ENCODE assay signal across 20 mouse cellular contexts in genomic region chr5:148115207-148115817, GRCm38 (mm10).
DNase-seq lines count a peak whose midpoint lies in the region; ATAC-seq and TF ChIP-seq lines count a peak whose summit lies in the region.
"Had no signal": no experiment of that assay in that cellular context is flagged by ENCODE, and none has a peak within 500 bp of the region (broad histone marks: within the 10 kb centered on the region; RNA-seq: fewer than 3 reads in every experiment).

No protein-coding gene starts in this region.

- H3K4me1 ChIP-seq in forebrain, embryonic 11.5 days (replicated peaks; ENCODE audit: control insufficient read depth, insufficient read depth, low read length), result 0 out of 2 replicates have a peak, but pooled peaks cover 2% of the 10 kb centered on the region
- no peaks in the 10 kb centered on the region for H3K4me1 ChIP-seq in forebrain, embryonic 10.5 days
- H3K4me1 ChIP-seq in forebrain, embryonic 16.5 days (replicated peaks; ENCODE audit: control insufficient read depth, insufficient read depth, low read length), result 0 out of 2 replicates have a peak, but pooled peaks cover 4% of the 10 kb centered on the region
- peaks cover 7% of the 10 kb centered on the region; the same call in 1 of the 2 replicates for H3K4me1 ChIP-seq in hindbrain, embryonic 13.5 days (replicated peaks)
- H3K4me1 ChIP-seq: heart, embryonic 10.5 days; hindbrain, embryonic 15.5 days; limb, embryonic 13.5 days; liver, embryonic 12.5 days had no signal

- no peak overlapping the region for H3K9ac ChIP-seq in forebrain, embryonic 11.5 days (ENCODE audit: low read length)
- no peak overlapping the region for H3K9ac ChIP-seq in forebrain, embryonic 16.5 days (replicated peaks; ENCODE audit: low read depth, low read length)
- no peak overlapping the region for H3K9ac ChIP-seq in hindbrain, embryonic 13.5 days
- H3K9ac ChIP-seq: hindbrain, embryonic 15.5 days; limb, embryonic 13.5 days; liver, embryonic 12.5 days had no signal

- TF ChIP-seq CTCF in brain, embryonic 14.5 days (IDR thresholded peaks at IDR 0.05; ENCODE audit: borderline replicate concordance, extremely low read depth, insufficient read depth, insufficient read length), result no peak
- no peak for TF ChIP-seq CTCF in layer of hippocampus, adult 2 months (conservative IDR thresholded peaks at IDR 0.05)

- ATAC-seq in forebrain, embryonic 11.5 days (replicated peaks; ENCODE audit: low FRiP score), result no peak
- peak; percentile 63 for ATAC-seq in forebrain, embryonic 16.5 days
- ATAC-seq in neutrophil, adult 5-6 weeks (ENCODE audit: extremely low read depth, insufficient number of reproducible peaks, low FRiP score, poor library complexity, severe bottlenecking), result 0 out of 2 replicates have a peak, but pooled peaks have one; percentile 1
- ATAC-seq in hindbrain, embryonic 13.5 days (ENCODE audit: low FRiP score), result no peak
- ATAC-seq: liver, embryonic 12.5 days had no signal

- DNase-seq in forebrain, embryonic 11.5 days (ENCODE audit: low spot score), result peak; percentile 57
- DNase-seq in forebrain, embryonic 10.5 days (ENCODE audit: extremely low spot score, low spot score), result no peak
- peak; percentile 84 for DNase-seq in brain, embryonic 14.5 days (ENCODE audit: low read depth)
- DNase-seq in layer of hippocampus, adult 2 months (ENCODE audit: low spot score in 2 of 2), result no peak
- DNase-seq: adrenal gland, postnatal 14 days; cerebellum, adult 8-10 months; heart, postnatal 4 days; kidney, adult 8-10 months; kidney, postnatal 14 days; layer of hippocampus, postnatal 36 days; lung, adult 18-20 months; lung, postnatal 10 days; thymus, postnatal 25 days had no signal

- H3K36me3 ChIP-seq in forebrain, embryonic 11.5 days (ENCODE audit: control insufficient read depth, insufficient read depth, low read length), result no peaks in the 10 kb centered on the region
- no peaks in the 10 kb centered on the region for H3K36me3 ChIP-seq in forebrain, embryonic 10.5 days (replicated peaks)
- no peaks in the 10 kb centered on the region for H3K36me3 ChIP-seq in forebrain, embryonic 16.5 days (ENCODE audit: control insufficient read depth, insufficient read depth)
- H3K36me3 ChIP-seq in hindbrain, embryonic 13.5 days, result no peaks in the 10 kb centered on the region
- H3K36me3 ChIP-seq: heart, embryonic 10.5 days; hindbrain, embryonic 15.5 days; limb, embryonic 13.5 days; liver, embryonic 12.5 days had no signal

- 0 out of 2 replicates have a peak overlapping the region, but pooled peaks have one; percentile 7 for H3K27ac ChIP-seq in forebrain, embryonic 11.5 days (ENCODE audit: low read depth, low read length)
- H3K27ac ChIP-seq in forebrain, embryonic 10.5 days, result no peak overlapping the region
- no peak overlapping the region for H3K27ac ChIP-seq in forebrain, embryonic 16.5 days (ENCODE audit: low read length)
- no peak overlapping the region; the same call in 1 of the 2 replicates for H3K27ac ChIP-seq in hindbrain, embryonic 13.5 days
- H3K27ac ChIP-seq in layer of hippocampus, adult 2 months, result no peak overlapping the region
- H3K27ac ChIP-seq: heart, embryonic 10.5 days; hindbrain, embryonic 15.5 days; limb, embryonic 13.5 days; liver, embryonic 12.5 days had no signal

- no peak overlapping the region for H3K4me3 ChIP-seq in forebrain, embryonic 11.5 days (ENCODE audit: low read depth, low read length)
- no peak overlapping the region for H3K4me3 ChIP-seq in forebrain, embryonic 10.5 days
- H3K4me3 ChIP-seq in forebrain, embryonic 16.5 days (replicated peaks; ENCODE audit: low read length), result no peak overlapping the region
- no peak overlapping the region for H3K4me3 ChIP-seq in hindbrain, embryonic 13.5 days
- H3K4me3 ChIP-seq in layer of hippocampus, adult 2 months, result no peak overlapping the region
- H3K4me3 ChIP-seq: heart, embryonic 10.5 days; hindbrain, embryonic 15.5 days; limb, embryonic 13.5 days; liver, embryonic 12.5 days had no signal

- TF ChIP-seq POLR2A in brain, embryonic 14.5 days (IDR thresholded peaks at IDR 0.05; ENCODE audit: borderline replicate concordance, extremely low read depth, insufficient read depth, insufficient read length, poor library complexity, severe bottlenecking), result no peak

- 76% methylated on average over 15 of the region's 15 CpGs for WGBS in forebrain, embryonic 11.5 days
- 80% methylated on average over 15 of the region's 15 CpGs for WGBS in forebrain, embryonic 10.5 days
- WGBS in forebrain, embryonic 16.5 days, result 43% methylated on average over 15 of the region's 15 CpGs
- WGBS in hindbrain, embryonic 13.5 days, result 48% methylated on average over 15 of the region's 15 CpGs

- no peaks in the 10 kb centered on the region for H3K9me3 ChIP-seq in forebrain, embryonic 11.5 days (ENCODE audit: control insufficient read depth, low read length)
- H3K9me3 ChIP-seq in forebrain, embryonic 10.5 days, result no peaks in the 10 kb centered on the region
- H3K9me3 ChIP-seq in forebrain, embryonic 16.5 days (ENCODE audit: control insufficient read depth, low read length), result no peaks in the 10 kb centered on the region
- no peaks in the 10 kb centered on the region for H3K9me3 ChIP-seq in hindbrain, embryonic 13.5 days
- H3K9me3 ChIP-seq: heart, embryonic 10.5 days; hindbrain, embryonic 15.5 days; limb, embryonic 13.5 days had no signal

- H3K4me2 ChIP-seq in forebrain, embryonic 11.5 days (ENCODE audit: low read depth, low read length, severe bottlenecking), result no peak overlapping the region
- H3K4me2 ChIP-seq in forebrain, embryonic 16.5 days (ENCODE audit: low read length), result no peak overlapping the region
- H3K4me2 ChIP-seq in hindbrain, embryonic 13.5 days, result no peak overlapping the region
- H3K4me2 ChIP-seq: hindbrain, embryonic 15.5 days; limb, embryonic 13.5 days; liver, embryonic 12.5 days had no signal

- H3K27me3 ChIP-seq in forebrain, embryonic 11.5 days (ENCODE audit: control insufficient read depth, insufficient read depth, low read length), result no peaks in the 10 kb centered on the region
- no peaks in the 10 kb centered on the region for H3K27me3 ChIP-seq in forebrain, embryonic 10.5 days (ENCODE audit: poor library complexity, severe bottlenecking)
- H3K27me3 ChIP-seq in forebrain, embryonic 16.5 days (replicated peaks; ENCODE audit: control insufficient read depth, insufficient read depth, low read length), result no peaks in the 10 kb centered on the region
- no peaks in the 10 kb centered on the region for H3K27me3 ChIP-seq in hindbrain, embryonic 13.5 days
- H3K27me3 ChIP-seq: hindbrain, embryonic 15.5 days; limb, embryonic 13.5 days; liver, embryonic 12.5 days had no signal

Comparison
In these comparisons a context has a peak if more than half of its experiments do, and no peak if none do; other contexts are left out.
1. ATAC-seq: peak in forebrain, embryonic 16.5 days (single experiment) and neutrophil, adult 5-6 weeks (single experiment); none in forebrain, embryonic 11.5 days (single experiment) and hindbrain, embryonic 13.5 days (single experiment).
2. DNase-seq: peak in forebrain, embryonic 11.5 days (single experiment) and brain, embryonic 14.5 days (single experiment); none in forebrain, embryonic 10.5 days (single experiment) and layer of hippocampus, adult 2 months (0 of 2).